ENCODE assay signal across 22 mouse cellular contexts in genomic region chr8:104846831-104847230, GRCm38 (mm10). TPM values are rescaled to one million over a fixed set of nuclear protein-coding genes. Genes with fewer than 3 reads are reported as not detected.
DNase-seq lines count a peak whose midpoint lies in the region; ATAC-seq lines count a peak whose summit lies in the region.
"Had no signal": no experiment of that assay in that cellular context is flagged by ENCODE, and none has a peak within 500 bp of the region (broad histone marks: within the 10 kb centered on the region; RNA-seq: fewer than 3 reads in every experiment).

TSS of gene Ces2c (plus strand) at chr8:104847068.

- DNase-seq in kidney, adult 11 months: peak; percentile 70
- no peak for DNase-seq in kidney, postnatal 10 days
- DNase-seq in A20 (ENCODE audit: low read depth, low spot score): peak; percentile 2
- peak; percentile 44 for DNase-seq in induced T-regulatory cell, adult 2 months (ENCODE audit: low read depth)
- peak; percentile 71 for DNase-seq in large intestine, adult 2 months (ENCODE audit: low read depth, low spot score)
- no peak for DNase-seq in spleen, adult 18-20 months
- DNase-seq: adrenal gland, adult 2 months; cerebellum, postnatal 14 days; embryo, embryonic 11 days; heart, postnatal 14 days; left cerebral cortex, postnatal 4 days; lung, embryonic 14.5 days; midbrain, embryonic 14.5 days; thymus, postnatal 14 days had no signal

- 34% methylated on average over 3 of the region's 3 CpGs for WGBS in large intestine, adult 2 months

- ATAC-seq in cerebellum, adult (ENCODE audit: insufficient number of reproducible peaks, low FRiP score, low TSS enrichment): no peak

RNA-seq across cellular contexts. Expression of gene Ces2c, which starts in this region (rescaled TPM):
- polyA plus RNA-seq in large intestine, adult 2 months (2012; rRNA removed): 87.8 and 175 TPM in 2 replicates
- polyA plus RNA-seq: adrenal gland, adult 2 months; C2C12; embryonic facial prominence, embryonic 15.5 days; forebrain, embryonic 10.5 days; frontal cortex, adult 2 months; heart, embryonic 11.5 days; hindbrain, embryonic 15.5 days; liver, embryonic 11.5 days; lung, embryonic 14.5 days; midbrain, embryonic 14.5 days had no signal

Comparison
In these comparisons a context has a peak if more than half of its experiments do, and no peak if none do; other contexts are left out.
1. DNase-seq: peak in kidney, adult 11 months (single experiment), A20 (single experiment), induced T-regulatory cell, adult 2 months (single experiment) and large intestine, adult 2 months (single experiment); none in kidney, postnatal 10 days (single experiment) and spleen, adult 18-20 months (0 of 2).